Mouse (Mus musculus): ENCODE data around the gene Srp9.

GRCm38 (mm10) chr1:182138172-182138571, 13.6 kb downstream of the Srp9 start:
- no peak for TF ChIP-seq CEBPB (IDR thresholded peaks at IDR 0.05; ENCODE audit: insufficient read depth, poor library complexity, severe bottlenecking)
- no peak for TF ChIP-seq POLR2A (IDR thresholded peaks at IDR 0.05; ENCODE audit: insufficient read length, low read depth)
- TF ChIP-seq MAX (IDR thresholded peaks at IDR 0.05; ENCODE audit: low read depth), result no peak
- no peak for TF ChIP-seq SRF (IDR thresholded peaks at IDR 0.05; ENCODE audit: control insufficient read depth, insufficient read length, low read depth)
- TF ChIP-seq MYOG (IDR thresholded peaks at IDR 0.05; ENCODE audit: control insufficient read depth in 1 of 3, insufficient read depth in 1 of 3, insufficient read length in 2 of 3, low read depth in 2 of 3), result no peak
